Mouse (Mus musculus): ENCODE measurements around the gene Sntb2. TPM values are rescaled to one million over a fixed set of nuclear protein-coding genes. Genes with fewer than 3 reads are reported as not detected.
"Not testable (repeated sequence)": the region's sequence is repeated elsewhere in the genome, so short reads cannot be mapped to it uniquely, and the experiment has no call there.

Gene Sntb2
- polyA plus RNA-seq, 1 experiment from 2014 or later: 17.8 TPM

DNA sequence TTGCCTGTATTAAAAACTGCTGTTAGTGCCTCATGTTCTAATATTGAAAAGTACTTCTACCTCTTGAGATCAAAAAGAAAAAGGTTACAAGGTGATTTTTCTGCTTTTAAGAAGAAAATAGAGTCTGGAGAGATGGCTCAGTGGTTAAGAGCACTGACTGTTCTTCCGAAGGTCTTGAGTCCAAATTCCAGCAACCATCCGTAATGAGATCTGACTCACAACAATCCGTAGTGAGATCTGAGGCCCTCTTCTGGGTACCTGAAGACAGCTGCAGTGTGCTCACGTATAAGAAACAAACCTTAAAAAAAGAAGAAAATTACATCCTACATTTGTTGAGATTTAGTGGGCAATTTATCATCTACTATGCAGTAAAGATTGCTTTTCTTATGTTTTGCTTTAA is 40.9 kb downstream of the Sntb2 start:
- ATAC-seq (ENCODE audit: insufficient number of reproducible peaks, low FRiP score, low TSS enrichment, low read depth): no peak
- Histone ChIP-seq H3K4me2 (no peak overlapping the region), H3K4me3 (no peak overlapping the region), H3K4me1 (peaks cover 13% of the 10 kb centered on the region; the same call in 1 of the 2 replicates), H3K9ac (no peak overlapping the region), H3K27me3 (no peaks in the 10 kb centered on the region), H3K27ac (no peak overlapping the region), H3K36me3 (peaks cover 6% of the 10 kb centered on the region; the same call in 1 of the 2 replicates), H3K9me3 (no peaks in the 10 kb centered on the region)
- WGBS: 64% methylated on average over 4 of the region's 4 CpGs

DNA sequence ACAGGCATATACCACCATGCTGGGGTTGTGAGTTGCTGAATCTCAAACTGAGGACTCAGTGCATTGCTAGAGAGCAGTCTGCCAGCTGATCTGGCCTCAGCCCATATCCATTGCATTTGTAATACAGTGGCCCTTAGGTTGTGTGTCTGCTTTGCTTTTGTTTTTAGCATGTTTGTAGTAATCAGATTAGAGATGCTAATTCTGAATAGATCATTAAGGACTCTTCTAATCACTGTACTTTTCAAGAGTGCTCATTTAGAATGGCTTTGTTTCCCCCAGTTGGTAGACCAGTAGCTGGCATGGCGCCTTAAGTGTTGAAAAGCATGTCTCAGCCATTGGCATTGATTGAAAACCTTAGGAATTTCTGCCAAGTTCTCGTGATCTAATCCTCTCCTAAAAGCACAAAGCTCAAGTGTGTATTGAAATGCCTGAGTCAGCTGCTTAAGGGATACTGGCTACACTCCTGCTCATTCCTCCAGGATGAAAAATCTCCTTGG is 43.3 kb downstream of the Sntb2 start:
- no peak for ATAC-seq (ENCODE audit: insufficient number of reproducible peaks, low FRiP score, low TSS enrichment, low read depth)
- no peak overlapping the region for H3K9ac ChIP-seq
- H3K4me1 ChIP-seq: peaks cover 13% of the 10 kb centered on the region; the same call in 1 of the 2 replicates
- no peaks in the 10 kb centered on the region for H3K27me3 ChIP-seq
- peaks cover 20% of the 10 kb centered on the region; the same call in 1 of the 2 replicates for H3K36me3 ChIP-seq
- H3K9me3 ChIP-seq: no peaks in the 10 kb centered on the region
- 51% methylated on average over 2 of the region's 2 CpGs for WGBS
- no peak overlapping the region for H3K27ac ChIP-seq
- H3K4me2 ChIP-seq: no peak overlapping the region
- no peak overlapping the region for H3K4me3 ChIP-seq

DNA sequence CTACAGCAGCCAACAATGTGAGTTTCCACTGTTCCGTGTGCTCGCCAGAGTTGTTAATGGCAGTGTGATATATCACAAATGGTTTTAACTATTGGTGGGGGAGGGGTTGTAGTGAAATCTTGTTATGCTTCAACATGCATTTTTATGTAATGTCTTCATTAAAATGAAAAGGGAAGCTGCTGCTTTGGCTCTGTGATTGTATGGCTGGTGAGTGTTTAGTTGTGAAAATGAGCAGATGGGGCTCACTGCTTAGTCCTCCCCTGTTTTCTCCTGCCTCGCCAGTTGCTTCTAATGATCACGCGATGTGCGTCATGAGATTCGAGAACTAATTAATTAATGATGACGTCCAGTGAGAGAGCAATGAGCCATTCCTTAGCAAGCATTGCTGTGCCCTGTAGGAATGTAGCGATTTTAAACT is 49.9 kb downstream of the Sntb2 start:
- 59% methylated on average over 9 of the region's 9 CpGs for WGBS
- H3K9me3 ChIP-seq: no peaks in the 10 kb centered on the region
- H3K4me3 ChIP-seq: no peak overlapping the region
- no peaks in the 10 kb centered on the region for H3K27me3 ChIP-seq
- H3K9ac ChIP-seq: no peak overlapping the region
- ATAC-seq (ENCODE audit: insufficient number of reproducible peaks, low FRiP score, low TSS enrichment, low read depth): no peak
- 0 out of 2 replicates have a peak, but pooled peaks cover 4% of the 10 kb centered on the region for H3K4me1 ChIP-seq
- H3K4me2 ChIP-seq: no peak overlapping the region
- H3K36me3 ChIP-seq: peaks cover 20% of the 10 kb centered on the region; the same call in 1 of the 2 replicates
- no peak overlapping the region; the same call in 1 of the 2 replicates for H3K27ac ChIP-seq

DNA sequence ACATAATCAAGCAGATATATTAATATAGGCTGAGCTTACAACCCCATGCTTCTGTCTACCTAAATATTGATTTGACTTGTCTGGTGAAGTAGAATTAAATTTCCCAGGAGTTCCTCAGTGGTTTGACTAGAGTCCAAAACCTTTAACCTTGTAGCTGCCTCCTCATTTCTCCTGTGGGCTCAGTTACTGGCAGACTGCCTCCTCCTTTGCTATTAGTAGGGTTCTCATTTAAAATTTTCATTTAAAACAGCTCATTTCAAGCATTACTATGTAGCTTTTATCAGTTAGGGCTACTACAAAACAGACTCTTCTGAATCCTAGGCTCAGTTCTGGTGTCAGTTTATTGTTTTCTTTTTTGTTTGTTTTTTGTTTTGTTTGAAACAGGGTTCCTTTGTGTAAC is 50.4 kb downstream of the Sntb2 start:
- Histone ChIP-seq H3K27ac (no peak overlapping the region), H3K36me3 (peaks cover 19% of the 10 kb centered on the region; the same call in 1 of the 2 replicates), H3K27me3 (no peaks in the 10 kb centered on the region), H3K4me1 (0 out of 2 replicates have a peak, but pooled peaks cover 4% of the 10 kb centered on the region), H3K9ac (no peak overlapping the region), H3K4me2 (no peak overlapping the region), H3K4me3 (no peak overlapping the region), H3K9me3 (no peaks in the 10 kb centered on the region)
- no peak for ATAC-seq (ENCODE audit: insufficient number of reproducible peaks, low FRiP score, low TSS enrichment, low read depth)

DNA sequence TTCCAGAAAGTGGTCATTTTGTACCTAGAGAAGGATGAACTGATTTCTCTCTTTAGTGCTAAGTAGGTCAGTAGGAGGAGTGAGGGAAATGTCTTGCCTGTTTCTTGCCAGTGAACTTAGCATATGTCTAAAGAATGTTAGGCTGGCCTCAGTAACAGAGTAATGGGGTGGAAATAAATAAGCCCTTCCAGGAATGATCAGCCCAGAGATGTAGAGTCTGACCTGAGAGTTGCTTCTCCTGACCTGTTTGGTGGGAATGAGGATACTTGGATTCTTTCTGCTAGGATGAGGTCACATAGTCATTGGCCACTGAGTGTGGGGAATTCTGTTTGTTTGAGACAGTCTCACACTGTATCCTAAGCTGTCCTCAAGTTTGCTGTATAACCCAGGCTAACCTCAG is 52.0 kb downstream of the Sntb2 start:
- no peak for ATAC-seq (ENCODE audit: insufficient number of reproducible peaks, low FRiP score, low TSS enrichment, low read depth)
- H3K4me1 ChIP-seq: 0 out of 2 replicates have a peak, but pooled peaks cover 4% of the 10 kb centered on the region

DNA sequence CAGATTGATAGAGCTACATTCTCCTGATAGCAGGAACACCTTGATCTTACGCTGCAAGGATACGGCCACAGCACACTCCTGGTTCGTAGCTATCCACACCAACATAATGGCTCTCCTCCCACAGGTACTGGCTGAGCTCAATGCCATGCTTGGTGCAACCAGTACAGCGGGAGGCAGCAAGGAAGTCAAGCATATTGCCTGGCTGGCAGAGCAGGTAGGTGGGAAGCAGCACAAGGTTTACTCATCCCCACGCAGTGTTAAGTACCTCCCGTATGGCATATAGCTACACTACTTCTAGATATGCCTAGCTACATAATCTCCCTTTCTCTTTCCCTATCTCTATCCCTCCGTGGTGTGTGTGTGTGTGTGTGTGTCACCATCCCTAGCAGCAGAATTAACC is 55.8 kb downstream of the Sntb2 start:
- Histone ChIP-seq H3K27me3 (no peaks in the 10 kb centered on the region), H3K4me2 (no peak overlapping the region), H3K36me3 (peaks cover 30% of the 10 kb centered on the region), H3K9me3 (no peaks in the 10 kb centered on the region), H3K4me1 (no peaks in the 10 kb centered on the region), H3K27ac (no peak overlapping the region), H3K4me3 (no peak overlapping the region), H3K9ac (no peak overlapping the region)
- 90% methylated on average over 7 of the region's 7 CpGs for WGBS
- ATAC-seq (ENCODE audit: insufficient number of reproducible peaks, low FRiP score, low TSS enrichment, low read depth): no peak

More for the DNA sequence above, 52.0 kb downstream of the Sntb2 start:
- Histone ChIP-seq H3K4me2 (no peak overlapping the region), H3K9me3 (no peaks in the 10 kb centered on the region), H3K27ac (no peak overlapping the region), H3K27me3 (no peaks in the 10 kb centered on the region), H3K36me3 (peaks cover 22% of the 10 kb centered on the region), H3K9ac (no peak overlapping the region), H3K4me3 (no peak overlapping the region)

DNA sequence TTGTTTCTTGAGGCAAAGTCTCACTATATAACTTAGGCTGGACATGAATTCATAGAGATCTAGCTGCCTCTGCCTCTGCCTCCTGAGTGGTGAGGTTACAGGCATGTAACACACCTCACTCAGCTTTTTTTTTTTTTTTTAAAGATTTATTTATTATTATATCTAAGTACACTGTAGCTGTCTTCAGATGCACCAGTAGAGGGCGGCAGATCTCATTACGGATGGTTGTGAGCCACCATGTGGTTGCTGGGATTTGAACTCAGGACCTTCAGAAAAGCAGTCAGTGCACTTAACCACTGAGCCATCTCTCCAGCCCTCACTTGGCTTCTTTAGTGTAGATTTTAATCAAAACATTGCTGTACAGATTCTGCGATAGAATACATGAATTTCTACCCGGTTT is 60.8 kb downstream of the Sntb2 start:
- H3K9me3 ChIP-seq; ATAC-seq (ENCODE audit: insufficient number of reproducible peaks, low FRiP score, low TSS enrichment, low read depth); H3K27ac ChIP-seq; H3K4me1 ChIP-seq; H3K27me3 ChIP-seq; H3K4me2 ChIP-seq; H3K4me3 ChIP-seq; H3K9ac ChIP-seq: not testable (repeated sequence)
- WGBS: 86% methylated on average over 4 of the region's 4 CpGs
- H3K36me3 ChIP-seq: peaks cover 35% of the 10 kb centered on the region

DNA sequence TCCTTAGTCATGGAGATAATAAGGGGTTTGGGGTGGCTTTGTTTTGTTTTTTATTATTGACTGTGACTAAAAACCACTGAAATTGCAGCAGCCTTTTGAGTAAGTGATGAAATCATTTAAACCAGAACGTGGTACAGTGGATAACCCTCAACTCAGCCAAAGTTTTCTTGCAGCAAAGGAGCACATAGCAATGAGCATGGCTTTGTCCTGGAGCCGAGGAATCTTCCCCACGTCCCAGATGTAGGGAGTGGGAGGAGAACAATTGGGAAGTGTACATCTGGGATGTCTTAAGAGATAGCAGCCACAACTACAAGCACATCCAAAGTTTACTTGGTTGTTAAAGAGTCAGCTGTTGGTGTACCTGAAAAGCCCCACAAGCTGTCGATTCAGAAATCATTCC is 61.9 kb downstream of the Sntb2 start:
- Histone ChIP-seq H3K9me3 (no peaks in the 10 kb centered on the region), H3K4me2 (no peak overlapping the region), H3K4me3 (no peak overlapping the region), H3K4me1 (peaks cover 5% of the 10 kb centered on the region; the same call in 1 of the 2 replicates), H3K9ac (no peak overlapping the region), H3K27me3 (no peaks in the 10 kb centered on the region), H3K36me3 (peaks cover 26% of the 10 kb centered on the region), H3K27ac (no peak overlapping the region)
- 78% methylated on average over 4 of the region's 4 CpGs for WGBS
- no peak for ATAC-seq (ENCODE audit: insufficient number of reproducible peaks, low FRiP score, low TSS enrichment, low read depth)

DNA sequence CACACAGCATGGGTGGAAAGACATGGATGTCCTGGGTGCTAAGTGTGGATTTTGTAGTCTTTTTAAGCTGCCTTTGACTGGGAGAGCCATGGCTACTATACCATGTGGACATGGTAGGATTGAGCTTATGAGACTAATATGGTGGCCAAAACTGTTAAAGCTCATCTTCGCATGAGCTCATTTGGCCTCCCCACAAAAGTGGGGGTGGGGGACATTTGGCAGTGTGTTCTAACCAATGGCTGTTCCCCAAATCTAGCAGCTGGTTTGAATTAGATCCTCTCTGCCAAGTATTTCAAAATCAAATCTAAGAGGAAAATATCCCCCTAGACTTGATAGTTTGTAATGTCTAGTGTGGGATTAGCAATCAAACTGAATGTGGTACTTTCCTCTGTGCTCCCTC is 63.5 kb downstream of the Sntb2 start:
- no peaks in the 10 kb centered on the region for H3K9me3 ChIP-seq
- no peaks in the 10 kb centered on the region for H3K27me3 ChIP-seq
- 44% methylated on average over 1 of the region's 1 CpGs for WGBS
- no peak overlapping the region for H3K4me3 ChIP-seq
- peak overlapping the region; percentile 30; the same call in 1 of the 2 replicates for H3K27ac ChIP-seq
- no peak overlapping the region for H3K9ac ChIP-seq
- H3K4me2 ChIP-seq: no peak overlapping the region
- peaks cover 5% of the 10 kb centered on the region; the same call in 1 of the 2 replicates for H3K4me1 ChIP-seq
- H3K36me3 ChIP-seq: peaks cover 26% of the 10 kb centered on the region
- ATAC-seq (ENCODE audit: insufficient number of reproducible peaks, low FRiP score, low TSS enrichment, low read depth): peak; percentile 55; the same call in 1 of the 2 replicates

DNA sequence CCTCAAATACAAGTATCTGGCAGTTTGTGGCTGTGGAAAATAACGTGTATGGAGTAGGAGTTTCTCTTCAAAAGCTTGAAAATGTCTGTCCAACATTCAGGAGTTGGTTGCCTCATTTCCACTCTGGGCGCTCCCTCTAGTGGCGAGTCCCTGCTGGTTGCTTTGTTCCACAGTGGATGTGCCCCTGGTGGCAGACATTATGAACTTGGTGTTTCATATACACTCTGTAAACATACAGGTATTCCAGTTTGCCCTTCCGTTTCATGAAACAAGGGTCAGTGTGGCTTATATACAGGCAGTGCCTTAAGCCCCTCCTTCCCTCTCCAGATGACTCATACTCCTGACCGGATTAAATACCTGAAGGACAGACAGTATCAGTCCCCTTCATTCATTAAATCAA is 67.0 kb downstream of the Sntb2 start:
- whole genome bisulfite sequencing: 37% methylated on average over 5 of the region's 5 CpGs
- 0 out of 2 replicates have a peak, but pooled peaks have one; percentile 30 for ATAC-seq (ENCODE audit: insufficient number of reproducible peaks, low FRiP score, low TSS enrichment, low read depth)
- Histone ChIP-seq H3K27ac (no peak overlapping the region), H3K36me3 (peaks cover 34% of the 10 kb centered on the region), H3K9me3 (no peaks in the 10 kb centered on the region), H3K4me3 (no peak overlapping the region), H3K27me3 (no peaks in the 10 kb centered on the region), H3K4me1 (peaks cover 5% of the 10 kb centered on the region; the same call in 1 of the 2 replicates), H3K9ac (no peak overlapping the region), H3K4me2 (no peak overlapping the region)

DNA sequence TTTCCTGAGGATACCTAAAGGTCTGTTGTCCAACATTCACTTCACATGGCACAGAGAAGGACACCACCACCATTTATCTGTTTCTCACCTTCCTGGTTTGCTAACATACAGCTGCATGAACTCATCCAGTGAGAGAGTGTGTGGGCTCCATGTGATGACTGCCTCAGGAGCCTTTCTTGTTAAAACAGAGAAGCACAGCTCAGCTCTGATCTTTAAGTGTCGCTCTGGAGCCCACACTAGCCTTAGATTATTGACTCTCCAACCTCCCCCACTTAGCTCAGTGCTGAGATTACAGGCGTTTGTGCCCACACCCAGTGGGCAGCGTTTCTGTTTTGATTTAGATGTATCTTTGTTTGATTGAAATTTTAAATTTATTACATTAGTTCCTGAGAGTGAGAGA is 72.2 kb downstream of the Sntb2 start:
- no peak overlapping the region for H3K9ac ChIP-seq
- H3K4me1 ChIP-seq: no peaks in the 10 kb centered on the region
- WGBS: 83% methylated on average over 3 of the region's 3 CpGs
- peaks cover 68% of the 10 kb centered on the region for H3K36me3 ChIP-seq
- ATAC-seq (ENCODE audit: insufficient number of reproducible peaks, low FRiP score, low TSS enrichment, low read depth): no peak
- H3K4me3 ChIP-seq: no peak overlapping the region
- no peaks in the 10 kb centered on the region for H3K27me3 ChIP-seq
- no peak overlapping the region for H3K27ac ChIP-seq
- no peak overlapping the region for H3K4me2 ChIP-seq
- no peaks in the 10 kb centered on the region for H3K9me3 ChIP-seq

DNA sequence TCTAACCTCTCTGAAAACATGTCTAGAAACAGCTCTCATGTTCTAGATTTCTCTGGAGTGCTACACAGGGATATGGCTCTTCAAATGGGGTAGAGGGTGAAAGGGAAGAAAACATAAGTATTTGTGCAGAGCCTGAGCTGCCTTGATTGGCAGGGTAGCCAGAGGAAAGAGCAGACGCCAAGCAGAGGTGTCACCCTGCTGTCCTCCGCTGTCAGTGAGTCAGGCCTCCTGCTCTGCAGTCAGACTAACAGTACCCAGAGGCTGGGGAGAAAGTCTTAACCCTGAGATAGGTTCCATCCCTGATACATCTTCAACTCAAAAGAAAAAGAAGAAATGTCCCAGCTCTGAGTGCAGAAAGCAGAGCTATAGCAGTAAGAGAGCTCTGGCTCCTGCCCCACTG is 77.1 kb downstream of the Sntb2 start:
- Histone ChIP-seq H3K27ac (no peak overlapping the region), H3K4me1 (no peaks in the 10 kb centered on the region), H3K4me3 (no peak overlapping the region), H3K9me3 (no peaks in the 10 kb centered on the region), H3K4me2 (no peak overlapping the region), H3K27me3 (no peaks in the 10 kb centered on the region), H3K36me3 (peaks cover 52% of the 10 kb centered on the region), H3K9ac (no peak overlapping the region)
- 88% methylated on average over 2 of the region's 2 CpGs for whole genome bisulfite sequencing
- no peak for ATAC-seq (ENCODE audit: insufficient number of reproducible peaks, low FRiP score, low TSS enrichment, low read depth)

DNA sequence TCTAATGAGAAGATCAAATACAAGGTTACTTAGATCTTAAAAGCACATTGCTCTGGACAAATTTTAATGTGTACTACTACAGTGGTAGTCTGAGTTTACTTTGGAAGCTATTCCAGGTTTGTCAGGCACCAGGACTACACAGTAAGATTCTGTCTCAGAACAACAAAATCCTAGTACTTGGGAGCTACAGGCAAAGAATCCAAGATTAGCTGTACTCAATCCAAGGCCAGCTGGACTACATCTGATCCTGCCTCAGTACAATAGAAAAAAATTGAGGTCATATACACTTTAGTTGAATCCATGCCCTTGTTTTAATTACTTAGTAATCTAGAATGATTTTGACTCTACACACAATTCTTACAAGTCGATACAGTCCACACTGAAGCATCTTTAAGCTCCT is 79.4 kb downstream of the Sntb2 start:
- Histone ChIP-seq H3K9me3 (no peaks in the 10 kb centered on the region), H3K4me1 (no peaks in the 10 kb centered on the region), H3K27me3 (no peaks in the 10 kb centered on the region), H3K36me3 (peaks cover 39% of the 10 kb centered on the region), H3K4me2 (no peak overlapping the region), H3K4me3 (no peak overlapping the region), H3K9ac (no peak overlapping the region), H3K27ac (no peak overlapping the region)
- no peak for ATAC-seq (ENCODE audit: insufficient number of reproducible peaks, low FRiP score, low TSS enrichment, low read depth)
- WGBS: 92% methylated on average over 1 of the region's 1 CpGs
